Mouse (Mus musculus): ENCODE results near the gene Ccdc63.
"Not testable (repeated sequence)": the region's sequence is repeated elsewhere in the genome, so short reads cannot be mapped to it uniquely, and the experiment has no call there.

Ccdc63 gene

DNA sequence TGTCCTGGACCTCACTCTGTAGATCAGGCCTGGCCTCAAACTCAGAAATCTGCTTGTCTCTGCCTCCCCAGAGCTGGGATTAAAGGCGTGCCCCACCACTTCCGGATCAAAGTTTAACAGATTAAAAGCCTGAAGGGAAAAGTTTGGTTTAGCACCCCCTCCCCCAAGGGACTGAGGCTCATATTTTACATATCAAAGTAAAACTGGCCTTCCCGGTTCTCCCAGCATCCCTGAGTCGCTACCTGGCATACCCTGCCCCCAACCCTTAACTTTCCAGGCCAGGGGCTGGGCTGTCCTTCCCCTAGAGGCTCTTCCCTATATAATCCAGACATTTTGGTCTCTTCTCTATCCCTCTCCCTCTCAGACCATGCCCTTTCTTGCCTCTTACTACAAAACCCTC lies 8.6 kb upstream of the Ccdc63 start:
- DNase-seq (ENCODE audit: low read depth, low spot score) = no peak

DNA sequence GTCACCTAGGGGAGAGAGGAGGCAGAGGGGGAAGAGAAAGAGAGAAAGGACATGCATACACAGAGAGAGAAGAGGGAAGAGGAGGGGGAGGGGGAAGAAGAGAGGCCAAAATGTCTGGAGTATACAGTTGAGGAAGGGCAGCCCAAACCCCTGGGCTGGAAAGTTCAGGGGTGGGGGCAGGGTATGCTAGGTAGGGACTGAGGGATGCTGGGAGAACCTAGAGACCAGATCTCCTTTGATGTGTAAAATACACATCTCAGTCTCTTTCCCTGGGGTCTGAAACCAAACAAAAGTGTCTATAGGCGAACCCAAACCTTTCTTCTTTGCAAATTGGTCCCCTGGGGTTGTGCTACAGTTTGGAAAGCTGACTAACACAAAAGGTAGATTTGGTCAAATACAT lies 7.5 kb upstream of the Ccdc63 start:
- DNase-seq (ENCODE audit: low read depth, low spot score) = no peak

DNA sequence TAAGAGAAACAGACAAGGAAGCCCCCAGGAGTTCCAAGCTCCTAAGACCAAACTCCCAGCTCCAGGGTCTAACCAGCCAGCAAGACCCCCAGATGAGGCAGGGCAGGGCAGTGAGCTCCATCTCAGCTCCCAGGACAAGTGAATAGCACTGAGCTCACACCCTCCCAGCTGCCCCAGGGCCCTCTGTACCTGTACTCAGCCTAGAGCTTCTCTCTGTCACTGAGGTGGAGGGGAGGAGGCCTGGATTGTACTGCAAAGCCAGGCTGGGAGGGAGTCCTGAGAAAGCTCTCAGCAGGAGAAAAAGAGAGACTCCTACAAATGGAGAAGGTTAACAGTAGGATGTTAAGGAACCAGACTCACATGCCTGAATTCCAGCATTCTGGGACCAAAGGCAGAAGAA lies 6.0 kb upstream of the Ccdc63 start:
- no peak for DNase-seq (ENCODE audit: low read depth, low spot score)

DNA sequence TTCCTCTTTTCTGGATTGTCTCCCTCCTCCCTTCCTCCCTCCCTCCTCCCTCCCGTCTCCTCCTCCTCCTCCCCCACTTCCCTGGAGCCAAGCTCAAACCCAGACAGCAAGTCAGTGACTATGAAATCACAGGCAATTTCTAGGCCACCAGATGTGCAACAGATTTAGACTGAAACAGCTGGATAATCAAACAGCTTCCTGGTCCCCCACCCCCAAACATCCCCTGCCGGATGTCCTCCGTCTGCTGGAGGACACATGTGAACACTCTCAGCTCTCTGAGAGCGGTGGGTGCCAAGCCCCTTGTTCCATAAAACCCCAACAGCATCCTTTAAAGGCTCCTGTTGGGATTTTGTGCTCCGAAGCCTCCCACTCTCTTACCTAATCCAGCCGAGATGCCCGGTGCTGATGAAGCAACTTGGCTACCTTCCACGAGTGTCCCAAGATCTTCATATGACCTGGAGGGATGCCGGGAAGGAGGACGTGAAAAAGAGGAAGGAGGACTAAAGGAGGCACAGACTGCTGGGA lies 5.5 kb upstream of the Ccdc63 start:
- peak; percentile 53 for DNase-seq (ENCODE audit: low read depth, low spot score)

DNA sequence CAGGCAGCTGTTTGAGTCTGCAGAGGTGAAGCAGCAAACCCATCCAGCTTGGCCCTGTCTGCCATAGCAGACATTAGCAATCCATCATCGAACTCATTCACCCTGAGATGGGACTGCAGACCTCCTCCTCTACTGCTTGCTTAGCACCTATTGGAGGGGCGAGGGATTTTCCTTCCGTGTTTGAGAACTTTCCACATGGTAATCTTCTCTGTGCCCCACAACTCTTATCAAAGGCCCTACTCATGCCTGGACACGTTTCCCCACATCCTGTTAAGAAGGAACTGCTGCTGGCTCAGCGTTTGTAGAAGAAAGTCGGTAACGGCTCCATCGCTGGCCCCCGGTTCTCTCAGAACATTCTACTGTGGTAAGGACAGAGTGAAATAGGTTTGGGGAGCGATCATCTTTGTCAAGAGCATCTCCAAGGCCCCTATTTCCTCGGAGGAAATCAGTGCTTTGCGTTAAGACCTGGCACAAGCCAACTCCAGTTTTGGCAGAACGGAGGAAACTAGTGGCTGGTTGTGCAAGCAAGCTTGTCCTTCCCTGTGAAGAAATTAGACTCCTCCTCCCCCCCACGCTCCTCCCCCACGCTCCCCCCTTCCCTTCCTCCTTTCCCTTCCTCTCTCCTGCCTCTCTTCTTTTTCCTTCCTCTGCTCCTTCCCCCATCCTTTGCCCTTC lies 4.9 kb upstream of the Ccdc63 start:
- DNase-seq (ENCODE audit: low read depth, low spot score) = peak; percentile 94

DNA sequence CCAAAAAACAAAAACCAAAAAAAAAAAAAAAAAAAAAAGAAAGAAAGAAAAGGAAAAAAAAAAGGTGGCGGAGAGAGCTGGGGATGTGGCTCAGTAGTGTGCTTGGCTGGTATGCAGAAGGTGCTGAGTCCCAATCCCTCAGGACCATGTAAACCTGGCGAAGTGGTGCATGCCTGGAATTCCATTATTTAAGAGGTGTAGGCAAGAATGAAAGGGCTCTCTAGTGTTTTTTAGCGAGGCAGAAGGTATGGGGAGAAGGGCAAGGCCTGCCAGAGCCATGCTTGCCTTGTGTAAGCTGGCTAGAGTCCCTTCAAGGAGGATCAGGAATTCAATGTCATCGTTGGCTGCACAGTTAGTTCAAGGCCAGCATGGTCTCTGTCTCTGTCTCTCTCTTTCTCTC lies 4.2 kb upstream of the Ccdc63 start:
- no peak for DNase-seq (ENCODE audit: low read depth, low spot score)

DNA sequence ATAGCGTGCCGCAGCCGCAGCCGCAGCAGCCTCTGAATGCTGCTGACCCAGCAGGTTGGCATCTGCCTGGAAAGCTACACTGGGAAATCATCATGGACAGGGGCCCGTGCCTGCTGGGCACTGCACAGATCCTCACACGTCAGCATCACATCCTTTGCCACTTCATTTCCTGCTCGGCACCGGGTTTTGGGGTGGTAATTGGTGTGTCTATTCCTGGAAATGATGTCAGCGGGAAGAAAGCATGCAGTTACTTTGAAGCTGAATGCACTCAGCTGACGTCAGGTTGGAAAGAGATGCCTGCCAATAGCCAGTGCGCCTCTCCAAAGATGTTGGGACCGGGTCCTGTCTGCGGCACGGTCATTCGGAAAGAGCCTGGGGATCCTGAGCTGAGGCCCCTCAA lies 2.9 kb upstream of the Ccdc63 start:
- DNase-seq (ENCODE audit: low read depth, low spot score) = peak; percentile 77

DNA sequence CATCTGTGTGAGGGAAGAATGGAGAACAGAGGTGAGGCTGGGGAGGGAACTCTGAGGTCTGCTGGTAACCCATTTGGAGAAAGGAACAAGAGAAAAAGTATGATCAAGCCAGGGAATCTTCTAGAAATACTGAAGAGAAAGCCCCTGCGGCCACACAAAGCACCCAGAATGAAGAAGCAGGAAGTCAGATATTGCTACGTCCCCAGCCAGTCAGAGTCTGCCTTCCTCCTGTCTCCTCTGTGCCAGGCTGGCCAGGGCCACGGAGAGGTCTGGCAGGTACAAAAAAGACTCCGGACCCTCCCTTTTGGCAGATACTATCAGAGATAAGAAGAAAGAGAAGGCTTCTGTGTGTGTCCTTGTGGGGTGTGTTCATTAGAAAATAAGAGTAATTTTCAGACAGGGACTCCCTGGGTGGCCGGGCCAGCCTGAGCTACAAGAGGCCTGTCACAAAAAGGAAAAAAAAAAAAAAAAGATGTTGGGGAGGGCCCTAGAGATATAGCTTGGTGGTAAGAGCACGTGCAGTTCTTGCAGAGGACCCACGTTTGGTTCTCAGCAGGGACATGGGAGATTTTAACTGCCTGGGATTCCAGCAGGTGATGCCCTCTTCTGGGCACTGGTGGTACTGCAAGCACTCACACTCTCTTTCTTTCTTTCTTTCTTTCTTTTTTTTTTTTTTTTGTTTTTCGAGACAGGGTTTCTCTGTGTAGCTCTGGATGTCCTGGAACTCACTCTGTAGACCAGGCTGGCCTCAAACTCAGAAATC lies 1.8 kb upstream of the Ccdc63 start:
- DNase-seq (ENCODE audit: low read depth, low spot score) = peak; percentile 87

DNA sequence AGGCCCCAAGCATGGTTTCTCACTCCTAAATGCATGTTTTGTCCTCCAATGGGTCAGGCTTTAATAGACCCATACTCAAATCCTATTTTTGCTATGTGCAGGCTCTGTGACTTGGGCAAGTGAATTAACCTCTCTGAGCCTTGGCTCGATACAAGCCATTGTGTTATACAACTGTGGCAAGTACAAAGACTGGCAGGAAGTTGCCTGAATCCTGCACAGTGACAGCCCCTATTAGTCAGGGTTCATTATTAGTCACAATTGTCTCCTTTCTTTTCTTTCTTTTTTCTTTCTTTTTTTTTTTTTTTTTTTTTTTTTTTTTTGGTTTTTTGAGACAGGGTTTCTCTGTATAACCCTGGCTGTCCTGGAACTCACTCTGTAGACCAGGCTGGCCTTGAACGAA lies 852 bp downstream of the Ccdc63 start:
- DNase-seq (ENCODE audit: low read depth, low spot score) = not testable (repeated sequence)

DNA sequence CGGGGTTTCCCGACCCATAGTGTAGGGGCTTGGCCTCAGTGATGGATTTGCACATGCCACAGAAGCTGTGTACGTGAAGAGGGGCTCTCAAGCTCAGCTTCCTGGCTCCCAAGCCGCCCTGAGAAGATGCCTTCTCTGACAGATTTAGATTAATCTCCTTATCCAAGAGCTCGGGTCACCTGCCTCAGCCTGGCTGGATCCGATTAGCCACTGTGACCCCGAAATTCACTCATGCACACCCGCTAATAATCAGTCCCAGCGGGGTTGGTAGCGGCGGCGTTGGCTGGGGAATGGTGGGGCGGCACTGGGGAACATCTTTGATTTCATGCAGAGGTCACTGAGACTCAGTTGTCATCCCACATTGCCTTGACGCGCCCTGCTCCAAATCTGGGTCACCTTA lies 1.8 kb downstream of the Ccdc63 start:
- DNase-seq (ENCODE audit: low read depth, low spot score) = no peak

DNA sequence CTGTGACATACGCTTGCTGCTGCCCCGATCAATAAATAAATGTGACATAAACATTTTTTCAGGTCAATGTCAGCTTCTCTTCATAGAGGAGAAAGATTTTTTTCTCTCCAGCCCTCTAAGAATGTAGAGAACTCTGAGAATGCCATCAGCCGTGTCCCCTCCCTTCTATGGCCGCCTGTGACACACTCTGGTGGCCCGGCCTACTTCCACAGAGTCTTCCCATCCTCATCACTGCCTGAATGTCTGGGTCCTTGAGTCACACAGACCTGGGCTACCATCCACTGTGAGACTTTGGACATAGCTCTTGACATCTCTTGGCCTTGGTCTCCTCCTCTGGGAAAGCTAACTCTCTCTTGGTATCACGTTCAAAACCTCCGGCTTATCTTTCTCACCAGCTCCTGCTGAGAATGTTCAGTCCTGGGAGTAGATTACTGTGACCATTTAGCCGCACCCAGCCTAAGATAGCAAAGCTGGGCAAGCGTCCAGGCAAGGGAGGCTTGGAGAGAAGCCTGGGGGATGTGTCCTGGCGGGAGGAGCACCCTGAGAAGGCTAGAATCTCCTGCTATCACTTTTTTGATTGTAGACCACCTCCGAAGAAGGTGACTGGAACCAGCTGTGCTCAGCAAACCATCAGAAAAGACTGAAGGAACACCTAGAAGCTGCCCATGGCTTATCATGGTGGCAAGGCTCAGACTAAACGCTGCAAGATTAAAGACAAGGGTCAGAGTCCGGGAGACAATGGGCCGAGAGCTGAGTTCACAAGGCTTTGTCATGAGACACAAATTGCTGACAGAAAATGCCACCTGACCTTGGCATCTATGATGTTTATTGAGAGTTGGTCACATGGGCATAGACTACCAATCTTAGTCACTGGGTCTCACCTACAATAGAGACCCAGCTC lies 3.9 kb downstream of the Ccdc63 start:
- DNase-seq (ENCODE audit: low read depth, low spot score) = no peak

DNA sequence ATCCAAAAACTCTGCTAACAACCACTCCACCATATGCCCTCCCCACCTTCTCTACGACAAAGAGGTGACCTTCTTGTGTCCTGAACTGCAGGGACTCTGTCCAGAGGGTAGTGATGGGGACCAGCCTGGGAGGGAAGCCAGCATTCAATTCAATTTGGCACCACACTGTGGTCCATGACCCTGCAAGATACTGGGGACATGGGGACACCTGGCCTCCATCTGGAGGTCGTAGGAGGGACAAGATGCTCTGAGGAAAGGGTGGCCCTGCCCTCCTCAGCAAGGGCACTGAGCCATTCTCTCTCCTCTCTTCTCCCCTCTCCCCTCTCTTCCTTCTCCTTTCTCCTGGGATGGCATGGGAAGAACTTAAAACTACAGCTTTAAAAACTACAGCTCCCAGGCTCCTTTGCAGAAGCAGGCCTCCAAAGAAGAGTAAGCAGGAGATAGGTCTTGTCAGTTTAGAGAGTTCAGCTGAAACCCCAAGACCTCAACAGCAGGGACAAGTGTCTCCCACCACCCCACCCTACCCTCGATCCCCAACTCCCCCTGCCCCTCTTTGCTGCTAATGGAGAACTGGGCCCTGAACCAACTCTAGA lies 5.2 kb downstream of the Ccdc63 start:
- DNase-seq (ENCODE audit: low read depth, low spot score) = no peak

DNA sequence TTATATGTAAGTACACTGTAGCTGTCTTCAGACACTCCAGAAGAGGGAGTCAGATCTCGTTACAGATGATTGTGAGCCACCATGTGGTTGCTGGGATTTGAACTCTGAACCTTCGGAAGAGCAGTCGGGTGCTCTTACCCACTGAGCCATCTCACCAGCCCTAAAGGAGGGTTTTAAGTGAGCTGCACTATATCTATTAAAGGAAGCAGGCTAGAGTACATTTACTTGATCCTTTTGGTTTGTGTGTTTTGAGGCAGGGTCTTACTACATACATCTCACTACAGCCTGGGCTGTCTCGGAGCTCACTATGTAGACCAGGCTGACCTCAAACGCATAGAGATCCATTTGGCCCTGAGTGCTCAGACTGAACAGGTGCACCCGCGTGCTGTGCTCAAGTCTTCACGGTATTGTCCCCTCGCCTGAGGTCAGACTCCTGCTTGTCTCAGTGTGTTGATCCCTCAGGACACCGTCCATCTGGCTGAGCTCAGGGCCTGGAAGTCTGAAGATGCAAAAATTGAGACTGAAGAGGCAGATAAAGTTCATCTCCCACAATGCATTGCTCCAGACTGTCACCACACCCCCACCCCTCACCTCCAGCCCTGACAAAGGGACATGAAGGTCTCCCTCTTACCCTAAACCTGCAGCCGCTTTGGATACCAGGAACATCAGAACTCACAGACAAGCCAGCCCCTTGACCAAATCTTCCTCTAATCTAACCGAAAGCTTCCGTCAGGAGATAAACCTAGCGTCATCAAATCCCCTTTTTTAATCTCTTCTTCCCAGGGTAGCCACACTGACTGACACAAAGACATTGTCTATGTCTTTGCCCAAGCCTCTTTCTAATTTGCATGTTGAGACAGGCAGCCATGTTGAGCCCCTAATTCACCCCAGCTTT lies 6.0 kb downstream of the Ccdc63 start:
- DNase-seq (ENCODE audit: low read depth, low spot score) = no peak

DNA sequence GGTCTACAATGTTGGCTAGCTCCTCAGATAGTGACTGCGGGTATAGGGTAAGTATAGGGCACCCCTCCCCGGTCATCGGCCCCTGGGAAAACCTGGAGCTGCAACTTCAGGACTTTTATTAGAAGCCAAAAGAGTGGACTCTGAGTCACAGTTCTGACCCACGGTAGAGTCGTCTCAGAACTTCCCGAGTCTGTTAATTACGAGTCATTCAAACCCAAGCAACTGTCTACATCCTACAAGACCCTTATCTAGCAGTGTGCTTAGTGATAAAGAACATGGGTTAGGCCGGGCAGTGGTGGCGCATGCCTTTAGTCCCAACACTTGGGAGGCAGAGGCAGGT lies 7.6 kb downstream of the Ccdc63 start:
- DNase-seq (ENCODE audit: low read depth, low spot score) = no peak

DNA sequence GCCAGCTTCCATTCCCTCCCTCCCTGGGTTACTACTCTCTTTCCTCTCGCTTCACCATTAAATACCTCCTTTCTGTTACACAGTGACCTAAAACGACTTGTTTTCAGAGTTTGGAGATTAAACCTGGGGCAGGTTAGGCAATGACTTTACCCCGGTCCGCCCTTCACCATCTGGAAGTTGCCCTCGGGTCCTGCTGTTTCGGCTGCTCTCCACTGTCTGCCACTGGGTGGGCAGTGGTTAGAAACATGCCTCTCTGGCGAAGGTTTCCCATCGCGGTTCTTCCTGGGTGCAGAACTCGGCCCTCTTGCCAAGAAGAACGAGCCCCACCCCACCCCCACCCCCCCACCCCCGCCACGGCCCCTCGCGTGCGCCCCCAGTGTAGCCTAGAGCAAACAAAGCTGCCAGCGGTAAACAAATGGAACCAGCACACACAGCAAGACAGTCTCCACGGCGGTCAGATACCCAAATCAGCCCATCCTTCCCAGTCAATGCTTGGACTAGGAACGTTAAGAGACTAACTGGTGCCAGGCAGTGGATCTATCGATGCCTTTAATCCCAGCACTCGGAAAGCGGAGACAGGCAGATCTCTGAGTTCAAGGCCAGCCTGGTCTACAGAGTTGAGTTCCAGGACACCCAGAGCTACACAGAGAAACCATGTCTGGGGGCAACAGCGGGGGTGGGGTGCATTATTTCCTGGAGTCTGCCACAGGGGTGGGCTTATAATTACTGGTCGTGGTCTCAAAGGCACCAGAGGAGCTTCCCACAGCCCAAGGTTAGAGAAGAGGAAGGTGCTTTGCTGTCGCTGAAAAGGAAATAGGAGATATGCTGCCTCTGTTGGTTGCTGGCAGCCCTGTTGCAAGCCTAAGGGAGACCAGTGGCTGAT lies 8.2 kb downstream of the Ccdc63 start:
- no peak for DNase-seq (ENCODE audit: low read depth, low spot score)

DNA sequence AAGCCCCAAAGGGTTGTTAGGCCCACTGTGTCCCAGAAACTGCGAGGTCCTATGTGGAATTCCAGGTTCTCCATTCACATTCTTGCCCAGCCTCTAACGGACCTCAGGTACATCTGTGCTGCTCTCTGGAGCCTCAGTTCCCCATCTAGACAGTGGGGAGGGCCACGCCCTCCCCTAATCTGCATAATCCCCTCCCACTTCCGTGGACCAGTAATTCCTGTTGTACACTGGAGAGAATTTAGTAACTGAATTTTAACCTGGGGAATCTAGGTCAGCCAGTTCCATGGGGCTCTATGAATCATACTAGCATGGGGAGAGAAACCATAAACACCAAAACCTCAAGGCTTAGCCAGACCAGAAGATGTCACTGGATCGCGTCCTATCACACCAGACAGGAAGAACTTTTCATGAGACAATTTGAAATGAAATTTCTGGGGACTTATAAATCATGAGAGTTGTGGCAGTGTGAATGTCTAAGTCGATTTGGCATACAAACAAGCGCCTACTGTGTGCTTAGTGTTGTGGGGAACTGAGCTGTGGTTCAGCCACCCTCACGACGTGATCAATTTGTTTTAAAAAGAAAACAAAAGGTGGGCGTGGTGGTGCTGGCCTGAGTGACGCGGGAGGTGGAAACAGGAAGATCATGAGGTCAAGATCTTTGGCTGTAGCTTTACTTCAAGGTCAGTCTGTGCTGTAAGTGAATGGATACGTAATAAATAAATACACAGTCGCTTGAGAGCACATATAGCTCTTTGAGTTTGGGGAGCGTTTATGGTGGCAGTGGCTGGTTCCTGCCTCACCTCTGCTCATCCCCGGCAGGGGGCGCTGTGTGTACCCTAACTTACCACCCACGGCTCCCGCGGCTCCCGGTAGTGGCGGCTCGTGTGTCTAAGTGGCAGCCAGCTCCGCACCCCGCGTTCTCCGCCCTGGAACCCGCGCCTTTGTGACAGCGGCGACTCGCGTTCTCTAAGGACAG lies 9.3 kb downstream of the Ccdc63 start:
- peak; percentile 96 for DNase-seq (ENCODE audit: low read depth, low spot score)

DNA sequence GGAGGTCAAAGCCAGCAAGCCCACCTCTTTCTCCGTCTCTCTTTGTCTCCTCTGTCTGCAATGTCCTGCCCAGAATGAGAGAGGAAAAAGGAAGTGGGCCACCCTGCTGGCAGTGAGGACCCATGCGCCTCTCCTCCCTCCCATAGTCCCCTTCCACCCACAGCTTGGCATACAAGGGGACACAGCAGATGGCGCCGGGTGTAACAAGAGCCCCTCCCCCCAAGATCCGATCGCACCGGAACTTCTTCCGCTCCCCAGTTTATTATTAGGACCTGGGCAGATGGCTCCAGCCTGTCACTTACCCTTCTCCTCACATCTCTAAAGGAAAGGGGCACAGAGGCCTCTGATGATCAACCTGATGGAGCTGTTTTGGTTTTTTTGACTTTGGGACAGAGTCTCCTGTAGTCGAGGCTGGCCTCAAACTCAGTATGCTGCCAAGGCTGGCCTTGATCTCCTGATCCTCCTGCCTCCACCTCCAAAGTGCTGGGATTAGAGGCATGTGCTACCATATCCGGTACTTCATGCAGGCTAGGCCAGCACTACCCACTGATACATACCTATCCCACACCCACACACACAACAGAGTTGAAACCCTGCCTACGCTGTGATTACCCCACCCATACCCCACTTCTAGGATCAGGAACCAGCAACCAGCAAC lies 10.2 kb downstream of the Ccdc63 start:
- peak; percentile 29 for DNase-seq (ENCODE audit: low read depth, low spot score)

DNA sequence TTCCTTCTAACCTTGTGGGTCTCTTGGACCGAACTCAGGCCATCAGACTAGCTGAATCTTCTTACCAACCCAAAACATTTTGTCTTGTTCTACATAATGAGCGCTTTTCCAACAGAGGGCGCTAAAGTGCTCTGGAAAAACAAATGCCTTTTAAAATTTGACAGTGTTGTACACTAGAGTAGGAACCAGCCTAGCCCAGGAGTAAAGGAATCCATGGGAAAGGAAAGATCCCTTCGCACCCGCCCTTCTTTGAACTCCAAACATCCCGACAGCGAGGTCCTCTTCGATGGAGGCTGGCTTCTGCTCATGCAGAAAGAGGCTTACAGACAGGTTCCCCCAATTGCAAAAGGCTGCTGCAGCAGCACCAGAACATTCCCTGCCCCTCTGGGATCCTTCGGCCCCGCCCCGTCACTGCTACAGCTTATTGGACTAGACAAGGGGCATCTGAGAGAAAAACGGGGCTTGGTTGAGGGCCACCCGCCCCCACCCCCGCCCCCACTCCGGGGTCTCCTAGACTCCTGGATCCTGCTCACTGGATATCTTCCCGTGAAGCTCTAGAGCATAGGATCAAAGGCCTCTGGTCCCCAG lies 11.5 kb downstream of the Ccdc63 start:
- peak; percentile 86 for DNase-seq (ENCODE audit: low read depth, low spot score)
